Comparison of ENCODE assay signal across 11 mouse cellular contexts in genomic region chr2:107869304-107869958, GRCm38 (mm10).
DNase-seq lines count a peak whose midpoint lies in the region; ATAC-seq and TF ChIP-seq lines count a peak whose summit lies in the region.
"Had no signal": no experiment of that assay in that cellular context is flagged by ENCODE, and none has a peak within 500 bp of the region (broad histone marks: within the 10 kb centered on the region; RNA-seq: fewer than 3 reads in every experiment).

No protein-coding gene starts in this region.

- no peak for TF ChIP-seq EP300 in heart, postnatal 0 days (IDR thresholded peaks at IDR 0.05; ENCODE audit: low read depth)

- H3K9me3 ChIP-seq in heart, postnatal 0 days (replicated peaks; ENCODE audit: control insufficient read depth, low read length), result no peaks in the 10 kb centered on the region
- H3K9me3 ChIP-seq in hindbrain, postnatal 0 days (ENCODE audit: low read length), result no peaks in the 10 kb centered on the region
- H3K9me3 ChIP-seq: embryonic facial prominence, embryonic 15.5 days had no signal

- no peaks in the 10 kb centered on the region for H3K4me1 ChIP-seq in heart, postnatal 0 days (ENCODE audit: control insufficient read depth, insufficient read depth)
- H3K4me1 ChIP-seq in hindbrain, postnatal 0 days (ENCODE audit: insufficient read depth, low read length), result no peaks in the 10 kb centered on the region
- H3K4me1 ChIP-seq: embryonic facial prominence, embryonic 15.5 days; megakaryocyte, embryonic 14.5 days had no signal

- no peak for ATAC-seq in heart, postnatal 0 days (ENCODE audit: insufficient read depth, low read depth)
- peak; percentile 88; the same call in 1 of the 2 replicates for ATAC-seq in hindbrain, postnatal 0 days

- no peak overlapping the region for H3K4me2 ChIP-seq in heart, postnatal 0 days (ENCODE audit: low read depth, low read length)
- H3K4me2 ChIP-seq in hindbrain, postnatal 0 days (ENCODE audit: low read depth, low read length), result no peak overlapping the region
- H3K4me2 ChIP-seq: embryonic facial prominence, embryonic 15.5 days had no signal

- no peak overlapping the region for H3K4me3 ChIP-seq in heart, postnatal 0 days (ENCODE audit: low read depth, low read length)
- no peak overlapping the region for H3K4me3 ChIP-seq in hindbrain, postnatal 0 days (ENCODE audit: low read length)
- H3K4me3 ChIP-seq: embryonic facial prominence, embryonic 15.5 days; megakaryocyte, embryonic 14.5 days had no signal

- 34% methylated on average over 3 of the region's 3 CpGs for WGBS in heart, postnatal 0 days
- 46% methylated on average over 3 of the region's 3 CpGs for WGBS in hindbrain, postnatal 0 days

- H3K27ac ChIP-seq in heart, postnatal 0 days (ENCODE audit: low read depth), result no peak overlapping the region
- H3K27ac ChIP-seq in hindbrain, postnatal 0 days, result no peak overlapping the region
- H3K27ac ChIP-seq: embryonic facial prominence, embryonic 15.5 days had no signal

- H3K36me3 ChIP-seq in heart, postnatal 0 days (replicated peaks; ENCODE audit: control insufficient read depth, insufficient read depth, low read length), result no peaks in the 10 kb centered on the region
- no peaks in the 10 kb centered on the region for H3K36me3 ChIP-seq in hindbrain, postnatal 0 days (ENCODE audit: insufficient read depth, low read length)
- H3K36me3 ChIP-seq: embryonic facial prominence, embryonic 15.5 days had no signal

- intact Hi-C loops in heart, postnatal 14 days (cut with DNase I), result loop anchor here (2.0 kb wide), 1 partner anchor 787 kb away; no protein-coding TSS in a partner anchor

- no peak overlapping the region for H3K9ac ChIP-seq in heart, postnatal 0 days (replicated peaks; ENCODE audit: low read depth, low read length)
- H3K9ac ChIP-seq in hindbrain, postnatal 0 days (replicated peaks; ENCODE audit: low read length), result no peak overlapping the region
- H3K9ac ChIP-seq: embryonic facial prominence, embryonic 15.5 days had no signal

- DNase-seq in heart, postnatal 0 days (ENCODE audit: low spot score), result peak; percentile 51
- no peak for DNase-seq in heart, postnatal 14 days
- DNase-seq in 3T3-L1 (ENCODE audit: low read depth, low spot score) (peak; percentile 80), adipocyte (ENCODE audit: low spot score) (peak; percentile 83)
- DNase-seq in hindbrain, postnatal 0 days (ENCODE audit: low spot score), result peak; percentile 84
- DNase-seq in lung, adult 18-20 months, result no peak
- DNase-seq in adrenal gland, postnatal 36 days, result no peak
- no peak for DNase-seq in kidney, postnatal 10 days
- DNase-seq: kidney, adult 11 months had no signal

- peak; percentile 82 for TF ChIP-seq CTCF in heart, postnatal 0 days (IDR thresholded peaks at IDR 0.05; ENCODE audit: low read depth)
- peak; percentile 89 for TF ChIP-seq CTCF in hindbrain, postnatal 0 days (IDR thresholded peaks at IDR 0.05; ENCODE audit: low read depth)

- H3K27me3 ChIP-seq in heart, postnatal 0 days (ENCODE audit: control insufficient read depth, insufficient read depth, low read length), result no peaks in the 10 kb centered on the region
- no peaks in the 10 kb centered on the region for H3K27me3 ChIP-seq in hindbrain, postnatal 0 days (ENCODE audit: insufficient read depth, low read length)
- H3K27me3 ChIP-seq: embryonic facial prominence, embryonic 15.5 days; megakaryocyte, embryonic 14.5 days had no signal

Comparison
In these comparisons a context has a peak if more than half of its experiments do, and no peak if none do; other contexts are left out.
1. DNase-seq: peak in heart, postnatal 0 days (single experiment), 3T3-L1 (single experiment), adipocyte (single experiment) and hindbrain, postnatal 0 days (single experiment); none in heart, postnatal 14 days (0 of 2), lung, adult 18-20 months (0 of 2), adrenal gland, postnatal 36 days (0 of 2) and kidney, postnatal 10 days (single experiment).